Mouse (Mus musculus) C2C12 (cell line): ENCODE measurements around the gene Thada. TPM values are rescaled to one million over a fixed set of nuclear protein-coding genes. Genes with fewer than 3 reads are reported as not detected.

ENCODE experiments used
- H3K27me3 ChIP-seq: one replicate; pipeline ENCODE4 v1.6.1; 2011; ENCODE audit not compliant: control insufficient read depth, insufficient read depth, insufficient read length
- H3K36me3 ChIP-seq: one replicate; pipeline ENCODE4 v1.6.1; 2011; ENCODE audit not compliant: control insufficient read depth, insufficient read depth
- H3K4me3 ChIP-seq: one replicate; pipeline ENCODE4 v1.5.1; 2011; ENCODE audit warnings: mild to moderate bottlenecking, control low read depth; ENCODE audit not compliant: poor library complexity, insufficient read depth, severe bottlenecking
- H3K79me2 ChIP-seq: one replicate; pipeline ENCODE4 v1.6.1; 2011; ENCODE audit not compliant: control insufficient read depth, insufficient read depth
- H3K79me3 ChIP-seq: one replicate; pipeline ENCODE4 v1.6.1; 2011; ENCODE audit warnings: low read depth, control low read depth
- H3ac ChIP-seq: one replicate; pipeline ENCODE3; 2011; ENCODE audit warnings: low read depth; ENCODE audit not compliant: control insufficient read depth, insufficient read length
- CEBPB ChIP-seq: IDR thresholded peaks from one replicate; pipeline ENCODE4 v1.6.1; 2011; ENCODE audit warnings: low read depth, mild to moderate bottlenecking, control low read depth, moderate library complexity
- CTCF ChIP-seq: IDR thresholded peaks from one replicate; pipeline ENCODE4 v1.5.1; 2011; ENCODE audit not compliant: control insufficient read depth, insufficient read depth, insufficient read length
- FOSL1 ChIP-seq: IDR thresholded peaks from one replicate; pipeline ENCODE4 v1.8.0; 2011; ENCODE audit warnings: mild to moderate bottlenecking, low read length; ENCODE audit not compliant: poor library complexity, insufficient read depth, severe bottlenecking
- MAX ChIP-seq: IDR thresholded peaks from one replicate; pipeline ENCODE4 v1.6.1; 2011; ENCODE audit warnings: mild to moderate bottlenecking, control low read depth
- MYOD1 ChIP-seq: IDR thresholded peaks from one replicate; pipeline ENCODE4 v1.6.1; 2011; ENCODE audit warnings: low read depth; ENCODE audit not compliant: control insufficient read depth, insufficient read length
- MYOG ChIP-seq: IDR thresholded peaks from one replicate; pipeline ENCODE4 v1.6.1; 2011; ENCODE audit not compliant: control insufficient read depth, insufficient read length; ENCODE audit errors: extremely low read depth
- USF1 ChIP-seq: IDR thresholded peaks from one replicate; pipeline ENCODE4 v1.6.1; 2011; ENCODE audit warnings: low read depth, mild to moderate bottlenecking, control low read depth, moderate library complexity
- polyA plus RNA-seq: library from polyadenylated mRNA; unstranded; fragments of >200 nt; fragmentation: generic; extraction: Trizol; gene quantifications from one replicate; pipeline ENCODE4 v1.2.1, GENCODE M21; 2012; ENCODE audit warnings: missing spikeins

Thada gene
- polyA plus RNA-seq, 1 experiment: 7.3 TPM

GRCm38 (mm10) chr17:84215264-84215960, 250.6 kb downstream of the Thada start:
- no peaks in the 10 kb centered on the region for H3K79me2 ChIP-seq
- no peak for TF ChIP-seq MYOG
- no peak for TF ChIP-seq MYOD1
- no peak for TF ChIP-seq CEBPB
- no peak for TF ChIP-seq FOSL1
- no peak for TF ChIP-seq MAX
- TF ChIP-seq CTCF: no peak
- TF ChIP-seq USF1: no peak
- no peaks in the 10 kb centered on the region for H3K79me3 ChIP-seq
- no peaks in the 10 kb centered on the region for H3K27me3 ChIP-seq
- no peak overlapping the region for H3ac ChIP-seq
- H3K36me3 ChIP-seq: peaks cover 12% of the 10 kb centered on the region
- H3K4me3 ChIP-seq: no peak overlapping the region

DNA sequence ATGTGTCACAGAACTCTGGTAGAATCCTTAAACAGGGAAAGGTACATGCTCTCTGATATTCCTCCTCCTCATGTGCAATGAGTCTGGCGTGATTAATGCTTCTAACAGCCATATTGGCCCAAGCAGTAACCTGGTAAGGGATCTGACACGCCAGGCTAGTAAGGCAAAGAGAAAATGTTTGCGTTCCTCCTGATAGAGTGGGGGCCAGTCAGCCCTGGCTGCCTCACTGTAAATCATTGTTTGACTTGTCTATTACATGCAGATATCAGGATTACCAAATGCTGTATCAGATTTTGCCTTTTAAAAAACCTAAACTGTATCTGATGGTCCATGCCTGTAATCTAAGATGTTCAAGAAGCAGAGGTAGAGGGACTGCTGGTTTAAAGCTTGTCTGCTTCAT, 252.5 kb downstream of the Thada start:
- H3K4me3 ChIP-seq: no peak overlapping the region

GRCm38 (mm10) chr17:84207611-84208010, 258.4 kb downstream of the Thada start:
- TF ChIP-seq USF1 (no peak), MYOG (no peak), MAX (no peak), MYOD1 (no peak), CEBPB (no peak), CTCF (no peak), FOSL1 (no peak)
- Histone ChIP-seq H3K4me3 (no peak overlapping the region), H3ac (no peak overlapping the region), H3K27me3 (no peaks in the 10 kb centered on the region), H3K79me2 (no peaks in the 10 kb centered on the region), H3K36me3 (peaks cover 11% of the 10 kb centered on the region), H3K79me3 (no peaks in the 10 kb centered on the region)

More for the DNA sequence above, 252.5 kb downstream of the Thada start:
- H3K27me3 ChIP-seq: no peaks in the 10 kb centered on the region
- no peaks in the 10 kb centered on the region for H3K79me2 ChIP-seq
- H3K79me3 ChIP-seq: no peaks in the 10 kb centered on the region
- H3ac ChIP-seq: no peak overlapping the region
- no peak for TF ChIP-seq CEBPB
- no peak for TF ChIP-seq USF1
- no peak for TF ChIP-seq FOSL1
- TF ChIP-seq MYOD1: no peak
- TF ChIP-seq CTCF: no peak
- TF ChIP-seq MAX: no peak
- TF ChIP-seq MYOG: no peak
- no peaks in the 10 kb centered on the region for H3K36me3 ChIP-seq

DNA sequence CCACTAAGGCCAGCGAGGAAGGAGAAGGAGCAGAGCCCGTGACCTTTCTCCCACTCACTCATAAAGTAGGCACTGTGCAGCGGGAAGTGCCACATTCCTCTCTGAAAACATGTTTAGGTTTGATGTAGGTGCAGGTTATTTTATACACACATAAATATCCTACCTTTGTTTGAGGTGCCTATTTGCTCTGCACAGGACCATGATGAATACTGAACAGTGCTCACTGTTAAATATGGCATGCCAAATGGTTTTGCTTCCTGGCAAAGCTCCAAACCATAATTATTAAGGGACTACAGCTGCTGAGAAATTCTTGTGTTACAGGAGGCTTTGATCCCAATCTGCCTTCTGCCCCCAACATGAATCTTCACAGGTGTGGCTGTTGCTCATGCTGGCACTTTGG, 259.8 kb downstream of the Thada start:
- H3K36me3 ChIP-seq: peaks cover 11% of the 10 kb centered on the region
- H3K79me3 ChIP-seq: no peaks in the 10 kb centered on the region
- H3K4me3 ChIP-seq: no peak overlapping the region
- H3K27me3 ChIP-seq: no peaks in the 10 kb centered on the region
- no peak overlapping the region for H3ac ChIP-seq
- H3K79me2 ChIP-seq: no peaks in the 10 kb centered on the region
- TF ChIP-seq CTCF: no peak
- TF ChIP-seq MYOG: no peak
- no peak for TF ChIP-seq FOSL1
- no peak for TF ChIP-seq MYOD1
- no peak for TF ChIP-seq USF1
- no peak for TF ChIP-seq CEBPB
- no peak for TF ChIP-seq MAX

DNA sequence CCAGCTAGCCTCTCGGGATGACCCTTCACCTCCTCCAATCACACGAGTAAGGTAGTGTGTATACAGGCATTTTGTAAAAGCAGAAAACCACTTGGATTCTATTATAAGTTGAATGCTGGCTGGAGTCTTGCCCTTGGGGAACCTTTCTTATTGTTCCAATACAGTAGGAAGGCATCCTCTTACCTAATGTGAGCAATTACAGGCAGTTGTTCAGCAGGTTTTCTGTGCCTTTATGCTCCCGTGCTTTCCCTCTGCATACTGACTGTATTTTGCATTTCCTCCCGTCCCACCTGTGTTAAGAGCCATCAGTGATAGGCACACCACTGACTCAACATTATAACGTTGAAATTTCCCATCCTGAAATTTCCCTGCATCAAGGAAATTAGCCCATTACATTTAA, 261.0 kb downstream of the Thada start:
- no peak overlapping the region for H3K4me3 ChIP-seq
- H3K79me3 ChIP-seq: no peaks in the 10 kb centered on the region
- peaks cover 17% of the 10 kb centered on the region for H3K36me3 ChIP-seq
- no peaks in the 10 kb centered on the region for H3K27me3 ChIP-seq
- TF ChIP-seq CTCF (no peak), MYOG (no peak), USF1 (no peak), CEBPB (no peak), MAX (no peak)
- H3K79me2 ChIP-seq: no peaks in the 10 kb centered on the region
- no peak overlapping the region for H3ac ChIP-seq

GRCm38 (mm10) chr17:84203340-84203739, 262.7 kb downstream of the Thada start:
- Histone ChIP-seq H3K79me2 (no peaks in the 10 kb centered on the region), H3K4me3 (no peak overlapping the region), H3ac (no peak overlapping the region), H3K79me3 (no peaks in the 10 kb centered on the region), H3K36me3 (peaks cover 17% of the 10 kb centered on the region), H3K27me3 (no peaks in the 10 kb centered on the region)
- TF ChIP-seq USF1 (no peak), MAX (no peak), CTCF (no peak), MYOD1 (no peak), FOSL1 (no peak), MYOG (no peak), CEBPB (no peak)
